Mouse (Mus musculus): Measurements from ENCODE around the gene 4930550L24Rik.

Gene 4930550L24Rik

GRCm38 (mm10) chrX:58909060-58909459 is at the start of gene 4930550L24Rik:
Gene 4930550L24Rik (plus strand): TSS chrX:58909360.
- DNase-seq (ENCODE audit: low spot score) = no peak

- DNase-seq (ENCODE audit: low spot score) = peak; percentile 45
Measured at GRCm38 (mm10) chrX:58900753-58901152, 8.4 kb upstream of the 4930550L24Rik start.

DNA sequence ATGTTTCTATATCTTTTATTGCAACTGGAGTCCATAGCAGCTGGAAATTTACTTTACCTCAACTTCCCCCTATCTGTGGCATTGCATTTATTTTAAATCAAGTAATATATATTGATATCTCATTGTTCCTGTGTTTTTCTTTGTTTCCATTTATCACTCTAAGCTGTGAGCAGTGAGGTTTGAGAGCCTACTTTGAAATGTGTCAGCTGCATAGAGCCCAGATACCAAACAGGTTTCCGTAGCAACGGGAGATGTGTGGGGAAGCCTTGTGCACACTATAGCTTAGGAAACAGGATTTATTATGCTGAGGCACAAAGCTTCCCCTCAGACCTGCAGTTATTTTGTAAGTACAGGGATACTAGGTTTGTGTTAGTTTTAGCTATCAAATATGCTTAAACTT is 58.8 kb downstream of the 4930550L24Rik start:
- DNase-seq (ENCODE audit: low spot score) = no peak
